Mouse (Mus musculus): ENCODE results near the gene Anapc15.
A peak's percentile ranks its signal among the peaks of the same experiment; 100 is the strongest.
"Not testable (repeated sequence)": the region's sequence is repeated elsewhere in the genome, so short reads cannot be mapped to it uniquely, and the experiment has no call there.

The Anapc15 gene

DNA sequence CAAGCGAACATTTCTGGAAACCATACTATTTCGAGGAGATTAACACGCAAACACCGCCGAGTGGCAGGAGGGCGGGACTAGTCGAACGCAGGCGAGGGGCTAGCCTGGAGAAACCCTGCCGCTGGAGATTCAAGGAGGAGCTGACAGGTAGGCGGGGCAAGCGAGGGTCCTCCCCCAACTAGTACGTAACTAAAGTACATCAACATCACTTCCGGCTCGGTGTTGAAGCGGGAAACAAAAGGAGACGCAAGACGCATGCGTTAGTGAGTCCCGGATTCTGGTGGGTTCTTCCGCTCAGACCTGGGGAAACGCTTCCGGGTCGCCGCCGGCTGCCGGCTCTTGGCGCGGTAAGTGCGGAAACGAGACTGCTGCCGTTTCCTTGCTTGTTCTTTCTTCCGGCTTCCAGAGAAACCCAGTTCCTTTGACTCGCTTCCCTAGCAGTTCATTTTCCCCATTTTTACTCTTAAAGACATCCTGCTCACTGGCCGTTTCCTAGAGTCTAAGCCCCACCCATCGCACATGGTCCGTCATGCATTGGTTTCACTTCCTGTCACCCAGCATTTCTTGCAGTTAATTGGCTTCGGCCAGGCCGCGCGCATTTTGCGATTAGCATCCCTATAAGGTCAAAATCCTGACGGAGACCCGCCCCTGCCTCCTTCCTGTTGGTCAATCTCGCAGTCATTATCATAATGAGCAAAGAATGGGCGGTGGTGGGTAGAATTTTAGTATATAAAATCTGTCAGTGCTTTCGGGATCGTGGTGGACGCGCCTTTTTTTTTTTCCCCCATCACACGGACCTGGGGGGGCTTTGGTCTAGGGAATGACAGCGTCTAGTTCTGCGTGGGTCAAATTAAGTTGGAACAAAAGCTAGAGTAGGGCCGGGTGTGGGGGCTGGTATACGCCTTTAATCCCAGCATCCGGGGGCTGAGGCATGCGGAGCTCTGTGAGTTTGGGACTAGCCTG is 32.9 kb downstream of the Anapc15 start:
- peak; percentile 94 to 96 for DNase-seq (ENCODE audit: low spot score in 2 of 2)

DNA sequence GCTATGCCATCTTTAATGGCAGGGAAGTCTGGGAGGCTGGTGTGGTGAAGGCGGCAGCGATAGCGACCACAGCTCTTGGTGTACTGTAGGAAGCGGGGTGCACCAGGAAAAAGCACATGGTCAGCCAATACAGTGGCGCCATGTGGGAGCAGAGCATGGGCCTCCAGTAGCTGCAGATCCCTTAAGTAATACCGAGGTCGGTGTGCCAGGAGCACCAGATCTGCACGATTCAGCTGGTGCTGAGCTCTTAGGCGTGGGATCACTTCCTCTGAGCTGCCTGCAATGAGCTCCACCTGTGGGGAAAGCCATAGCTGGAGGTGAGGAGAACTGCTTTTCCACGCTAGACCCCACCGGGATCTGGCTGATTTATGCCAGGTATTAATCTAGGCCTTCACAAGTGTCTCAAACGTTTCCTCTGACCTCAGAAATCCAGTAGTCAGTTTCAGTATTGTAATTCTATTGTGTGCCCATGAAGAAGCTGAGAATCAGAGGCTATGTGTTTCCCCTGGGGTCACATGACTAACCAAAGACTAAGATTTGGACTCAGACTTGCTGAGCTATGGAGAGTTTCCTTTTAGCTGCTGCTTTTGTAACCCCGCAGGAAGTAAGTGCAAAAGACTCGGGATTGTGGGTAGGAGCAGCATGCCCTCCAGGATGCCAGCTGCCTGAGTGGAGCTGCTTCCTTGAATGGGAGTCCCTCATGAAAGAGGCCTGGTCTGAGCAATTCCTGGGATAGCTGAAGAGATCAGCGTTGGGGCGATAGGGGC is 37.0 kb downstream of the Anapc15 start:
- no peak for DNase-seq (ENCODE audit: low spot score in 2 of 2)

DNA sequence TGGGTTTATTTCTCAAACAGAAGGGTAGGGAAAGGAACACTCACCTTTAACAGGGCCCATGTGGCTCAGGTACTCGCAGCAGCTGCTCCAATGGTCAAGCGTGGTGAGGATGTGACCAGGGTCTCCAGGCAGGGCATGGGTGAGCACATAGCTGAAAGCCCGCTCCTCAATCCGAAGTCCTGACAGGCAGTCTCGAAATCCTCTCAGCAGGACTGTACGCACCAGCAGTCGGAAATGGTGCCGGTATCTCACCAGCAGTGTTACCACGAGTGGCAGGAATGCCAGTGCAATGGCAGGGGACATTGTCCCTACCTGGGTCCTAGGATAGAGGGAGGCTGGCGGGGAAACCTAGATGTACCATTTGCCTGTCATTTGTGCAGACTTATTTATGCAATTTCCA is 38.5 kb downstream of the Anapc15 start:
- no peak for DNase-seq (ENCODE audit: low spot score in 2 of 2)

DNA sequence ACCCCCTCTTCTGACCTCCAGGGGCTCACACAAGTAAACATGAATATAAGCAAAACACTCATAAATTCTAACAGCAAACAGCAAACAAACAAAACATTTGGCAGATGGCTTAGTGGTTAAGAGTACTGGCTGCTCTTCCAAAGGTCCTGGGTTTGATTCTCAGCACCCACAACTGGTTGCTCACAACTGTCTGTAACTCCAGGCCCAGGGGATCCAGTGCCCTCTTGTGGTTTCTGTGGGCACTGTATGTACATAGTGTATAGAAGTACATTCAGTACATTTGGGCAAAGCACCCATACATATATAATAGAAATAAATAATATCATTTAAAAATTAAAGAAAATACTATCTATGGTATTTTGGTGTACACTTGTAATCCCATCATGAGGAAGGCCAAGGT is 39.3 kb downstream of the Anapc15 start:
- DNase-seq (ENCODE audit: low spot score in 2 of 2) = no peak

DNA sequence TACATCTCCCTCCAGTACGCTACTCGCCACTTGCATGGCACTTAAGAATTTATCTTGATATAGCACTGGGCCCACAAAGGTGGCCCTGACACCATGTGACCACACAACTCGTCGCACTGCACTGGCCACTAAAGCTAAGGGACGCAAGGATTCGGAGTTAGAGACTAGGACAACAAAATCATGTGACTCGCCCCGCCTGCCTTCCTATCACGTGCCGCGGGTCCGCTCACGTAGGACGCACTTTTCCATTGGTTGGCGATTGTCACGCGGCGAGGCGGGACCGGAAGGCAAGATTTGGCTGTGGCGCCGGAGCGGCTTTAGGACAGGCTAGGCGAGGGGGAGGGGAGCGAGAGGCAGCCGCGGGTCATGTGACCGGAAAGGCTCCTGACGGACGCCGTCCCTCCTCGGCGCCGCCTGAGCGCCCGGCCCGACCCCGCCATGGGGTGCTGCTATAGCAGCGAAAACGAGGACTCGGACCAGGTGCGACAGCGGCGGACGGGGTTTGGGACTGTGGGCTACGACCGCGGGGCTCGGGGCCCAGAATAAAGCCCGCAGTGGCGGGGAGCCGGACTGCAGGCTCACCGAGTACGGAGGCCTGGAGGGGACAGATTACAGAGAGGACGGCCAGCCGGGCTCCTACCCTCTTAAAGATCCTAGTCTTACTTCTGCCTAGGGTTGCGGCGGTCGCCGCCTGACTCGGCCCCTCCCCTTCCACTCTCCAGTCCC is 42.2 kb downstream of the Anapc15 start, which contains the start of gene Lamtor1:
Gene Lamtor1 (plus strand): TSS at position 344 of the 726 bp plus-strand sequence.
- DNase-seq (ENCODE audit: low spot score in 2 of 2) = peak; percentile 93 to 95

DNA sequence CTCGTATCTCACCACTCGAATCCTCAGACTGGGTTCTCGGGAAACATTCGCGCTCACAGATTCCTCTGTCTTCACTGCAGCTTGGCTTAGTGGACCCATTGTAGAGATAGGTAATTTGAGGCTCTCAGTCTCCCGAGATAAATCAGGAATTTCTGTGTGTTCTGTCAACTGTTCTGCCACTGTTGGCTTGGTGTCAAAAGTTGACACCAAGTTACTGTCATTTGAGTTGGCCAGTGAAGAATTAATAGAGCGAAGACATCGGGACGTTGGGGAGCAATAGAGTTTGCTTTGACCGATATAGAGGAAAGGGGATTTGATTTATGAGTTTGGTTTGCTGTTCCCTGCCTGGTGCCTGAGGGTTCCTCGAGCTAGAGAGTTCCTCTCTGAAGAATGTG is 42.8 kb downstream of the Anapc15 start, which contains the start of gene Tomt:
Gene Tomt (minus strand): TSS at position 73 of the 395 bp plus-strand sequence.
- DNase-seq (ENCODE audit: low spot score in 2 of 2) = no peak

DNA sequence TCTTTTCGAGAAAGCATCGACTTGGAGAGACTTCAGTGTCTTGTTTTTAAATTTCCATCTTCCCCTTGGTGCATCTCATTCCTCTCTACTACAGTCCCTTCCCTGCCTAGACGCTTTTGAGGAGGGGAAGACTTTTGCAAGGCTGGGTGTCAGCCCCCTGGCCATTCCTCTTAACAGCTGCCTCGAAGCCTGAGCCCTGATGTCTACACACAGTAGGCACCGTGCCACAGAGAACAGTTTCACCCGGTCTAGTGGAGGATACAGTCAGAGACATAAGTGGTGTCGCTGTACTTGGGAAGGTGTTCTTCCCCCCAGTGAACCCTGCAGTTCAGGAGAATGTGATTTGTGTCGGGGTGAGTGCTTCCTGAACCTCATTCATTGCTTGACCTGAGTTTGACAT is 43.2 kb downstream of the Anapc15 start:
- DNase-seq (ENCODE audit: low spot score in 2 of 2) = no peak

DNA sequence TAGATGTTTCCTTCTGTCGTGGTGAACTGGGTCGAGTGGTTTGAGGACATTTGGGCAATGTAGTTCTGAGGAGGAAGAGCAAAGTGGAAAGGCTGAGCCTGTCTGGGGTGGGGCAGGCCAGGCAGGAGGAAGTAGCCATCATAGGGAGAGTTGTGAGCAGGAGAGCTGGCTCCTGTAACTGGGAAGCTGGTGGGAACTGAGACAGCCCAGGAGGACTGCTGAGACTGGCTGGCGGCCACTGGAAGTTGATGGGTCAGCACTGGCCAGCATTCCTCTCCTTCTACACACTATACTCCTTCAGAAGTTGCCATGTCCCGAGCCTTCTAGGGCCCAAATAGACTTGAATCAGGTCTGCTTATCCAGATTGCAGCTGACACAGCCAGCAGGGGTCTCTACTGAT is 44.9 kb downstream of the Anapc15 start:
- no peak for DNase-seq (ENCODE audit: low spot score in 2 of 2)

DNA sequence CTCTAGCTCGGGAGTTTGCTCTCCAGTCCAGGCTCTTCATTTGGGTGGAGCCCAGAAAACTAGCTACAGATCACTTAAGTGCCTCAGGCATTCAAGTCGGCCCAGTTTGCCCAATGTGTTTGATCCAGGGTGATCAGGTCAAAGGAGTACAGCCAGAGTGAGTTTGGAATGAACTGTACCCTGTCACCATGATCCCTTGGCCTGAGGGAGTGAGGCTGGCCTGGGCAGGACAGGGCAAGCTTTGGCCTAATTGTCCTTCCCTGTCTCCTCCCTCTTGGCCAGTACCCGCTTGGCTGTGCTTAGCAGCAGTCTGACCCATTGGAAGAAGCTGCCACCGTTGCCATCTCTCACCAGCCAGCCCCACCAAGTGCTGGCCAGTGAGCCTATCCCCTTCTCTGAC is 46.6 kb downstream of the Anapc15 start:
- no peak for DNase-seq (ENCODE audit: low spot score in 2 of 2)

DNA sequence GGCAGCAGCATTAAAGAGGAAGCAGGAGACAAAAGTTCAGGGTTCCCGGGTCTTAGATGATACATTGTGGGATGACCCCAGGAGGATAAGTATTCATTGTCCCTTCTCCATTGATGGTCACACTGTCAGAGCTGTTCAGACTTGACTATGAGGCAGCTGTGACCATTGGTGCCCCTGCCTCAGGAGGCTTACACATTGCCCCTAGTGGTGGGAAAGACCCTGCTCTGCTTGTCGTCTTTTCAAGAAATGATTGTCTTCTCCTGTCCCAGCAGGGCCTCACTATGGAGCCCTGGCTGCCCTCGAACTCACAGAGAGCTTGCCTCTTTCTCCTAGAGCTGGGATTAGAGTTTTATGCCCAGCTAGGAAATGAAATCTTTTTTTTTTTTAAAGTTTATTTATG is 48.5 kb downstream of the Anapc15 start:
- DNase-seq (ENCODE audit: low spot score in 2 of 2) = no peak

DNA sequence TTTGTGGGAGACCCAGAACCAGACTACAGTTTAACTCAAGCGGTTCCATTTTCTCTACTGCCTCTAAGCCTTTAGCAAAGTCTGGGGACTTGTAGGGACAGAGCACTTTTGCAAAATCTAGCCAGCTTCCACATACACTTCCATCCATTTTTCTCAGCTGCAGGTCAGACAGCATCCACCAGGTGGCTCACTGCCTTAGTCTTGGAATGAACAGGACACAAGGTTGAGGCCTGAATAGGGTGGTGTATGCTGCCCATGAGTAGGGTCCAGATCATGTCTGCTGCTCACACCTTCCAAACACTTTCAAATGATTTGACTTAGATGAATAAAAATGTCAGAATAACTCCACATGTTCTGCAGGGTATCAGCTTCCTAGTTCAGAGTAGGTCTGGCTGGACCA is 54.6 kb downstream of the Anapc15 start:
- peak in 1 of 2 experiments; percentile 47 for DNase-seq (ENCODE audit: low spot score in 2 of 2)

DNA sequence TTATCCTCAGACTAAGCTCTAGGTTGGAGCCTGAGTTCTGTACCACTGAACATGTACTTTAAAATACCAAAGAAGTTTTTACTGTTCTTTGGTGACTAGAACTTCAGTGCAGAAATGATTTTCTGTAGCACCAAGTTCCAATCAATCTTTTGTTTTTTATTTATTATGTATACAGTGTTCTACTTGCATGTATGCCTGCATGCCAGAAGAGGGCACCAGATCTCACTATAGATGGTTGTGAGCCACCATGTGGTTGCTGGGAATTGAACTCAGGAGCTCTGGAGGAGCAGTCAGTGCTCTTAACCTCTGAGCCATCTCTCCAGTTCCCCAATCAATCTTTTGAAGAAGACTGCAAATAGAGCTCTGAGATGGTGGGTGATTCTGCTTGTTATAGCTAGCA is 62.4 kb downstream of the Anapc15 start:
- DNase-seq (ENCODE audit: low spot score in 2 of 2) = not testable (repeated sequence)

DNA sequence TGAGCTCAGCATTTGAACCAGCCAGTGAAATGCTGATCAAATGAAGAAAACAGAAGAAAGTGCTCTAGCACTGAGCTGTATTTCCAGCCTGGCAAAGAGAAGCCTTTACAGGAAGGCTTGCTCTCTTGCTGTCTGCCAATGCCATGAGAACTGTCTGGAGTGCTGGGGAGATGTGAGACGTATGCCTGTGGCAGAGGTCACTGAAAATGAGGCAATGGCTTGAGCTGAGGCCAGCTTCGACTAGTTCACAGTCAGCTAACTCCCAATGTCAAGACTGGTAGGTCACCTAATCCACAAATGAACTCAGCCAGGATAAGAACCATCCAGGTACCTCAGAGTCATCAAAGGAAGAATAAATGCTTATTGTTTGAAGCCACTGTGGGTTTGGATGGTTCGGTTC is 64.6 kb downstream of the Anapc15 start:
- DNase-seq (ENCODE audit: low spot score in 2 of 2) = no peak

DNA sequence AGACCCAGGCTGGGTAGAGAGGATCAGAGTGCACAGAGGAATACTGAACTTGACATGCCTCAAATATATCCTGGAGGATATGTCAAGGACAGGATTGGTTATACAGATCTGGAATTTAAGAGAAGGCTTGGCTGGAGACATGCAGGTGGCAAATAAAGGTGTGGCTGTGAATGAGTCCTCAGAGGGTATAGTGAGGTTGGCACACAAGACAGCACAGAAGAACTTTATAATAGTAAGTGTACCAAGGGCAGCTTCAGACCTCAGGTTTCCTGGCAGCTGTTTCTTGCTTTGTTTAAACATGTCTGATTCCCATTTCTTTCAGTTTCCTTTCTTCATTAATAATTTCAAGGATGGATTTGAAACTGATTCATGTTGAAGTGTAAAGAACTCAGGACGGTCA is 69.0 kb downstream of the Anapc15 start:
- DNase-seq (ENCODE audit: low spot score in 2 of 2) = no peak

DNA sequence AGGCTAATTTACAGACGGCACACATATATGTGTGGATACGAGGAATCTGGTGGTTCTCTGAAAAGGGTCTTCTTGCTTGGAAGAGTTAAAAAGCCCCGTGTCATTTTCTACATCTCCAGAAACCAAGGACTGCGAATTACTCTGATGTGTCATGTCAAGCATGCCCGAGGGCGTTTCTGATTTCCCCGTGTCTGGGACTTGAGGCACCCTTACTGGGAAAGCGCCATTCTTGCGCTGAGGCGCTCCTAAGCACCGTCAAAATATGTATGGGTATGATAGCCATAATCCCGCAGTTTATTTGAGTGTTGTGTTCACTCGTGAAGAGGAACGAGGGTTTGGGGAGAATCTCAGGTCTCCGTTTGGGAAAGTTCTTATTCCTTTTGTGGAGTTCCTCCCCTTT is 69.8 kb downstream of the Anapc15 start:
- DNase-seq (ENCODE audit: low spot score in 2 of 2) = peak; percentile 14 to 17

DNA sequence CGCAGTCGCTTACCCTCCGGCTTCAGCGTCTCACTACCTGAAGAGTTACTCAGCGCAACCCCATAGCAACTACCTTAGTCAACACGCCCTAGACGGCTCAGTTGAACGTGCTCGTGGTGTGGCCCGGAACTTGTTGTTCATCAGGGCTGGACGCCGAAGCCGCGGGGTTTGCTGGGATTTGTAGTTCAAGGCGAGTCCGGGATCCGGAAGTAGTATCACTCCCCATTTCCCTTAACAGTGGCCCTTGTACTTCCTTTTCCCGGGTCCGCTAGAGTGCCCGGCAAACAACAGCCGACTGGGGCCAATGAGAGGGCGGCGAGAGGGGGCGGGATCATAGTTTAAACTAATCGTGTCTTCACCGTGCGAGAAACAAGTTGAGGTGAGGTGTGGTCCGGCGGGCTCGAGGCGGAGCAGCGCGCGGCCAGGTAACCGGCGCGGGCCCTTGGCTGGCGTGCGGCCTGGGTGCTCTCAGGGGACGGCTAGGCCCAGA is 70.3 kb downstream of the Anapc15 start, which contains the start of the genes Lrrc51 and Numa1:
Gene Lrrc51 (minus strand): TSS at position 145 of the 490 bp plus-strand sequence.
Gene Numa1 (plus strand): TSS at position 361 of the 490 bp plus-strand sequence.
- DNase-seq (ENCODE audit: low spot score in 2 of 2) = peak; percentile 93 to 94

DNA sequence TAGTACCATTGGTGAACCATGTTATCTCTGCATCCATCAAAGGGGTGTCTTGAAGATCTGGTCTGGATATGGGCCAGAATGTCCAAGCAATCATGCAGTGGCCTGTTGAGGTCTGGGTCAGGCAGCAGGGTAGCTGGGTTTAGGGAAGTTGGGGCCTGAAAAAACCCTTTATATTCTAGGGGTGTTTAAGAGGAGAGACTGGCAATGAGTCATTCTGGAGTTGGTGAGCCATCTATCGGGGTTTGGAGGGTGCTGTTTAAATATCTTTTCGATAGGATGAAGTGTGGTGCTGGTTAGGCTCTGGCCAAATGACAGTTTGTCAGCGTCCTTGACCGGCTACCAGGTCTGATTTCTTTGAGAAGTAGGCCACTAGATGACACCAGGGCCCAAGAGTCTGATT is 72.4 kb downstream of the Anapc15 start:
- no peak for DNase-seq (ENCODE audit: low spot score in 2 of 2)

DNA sequence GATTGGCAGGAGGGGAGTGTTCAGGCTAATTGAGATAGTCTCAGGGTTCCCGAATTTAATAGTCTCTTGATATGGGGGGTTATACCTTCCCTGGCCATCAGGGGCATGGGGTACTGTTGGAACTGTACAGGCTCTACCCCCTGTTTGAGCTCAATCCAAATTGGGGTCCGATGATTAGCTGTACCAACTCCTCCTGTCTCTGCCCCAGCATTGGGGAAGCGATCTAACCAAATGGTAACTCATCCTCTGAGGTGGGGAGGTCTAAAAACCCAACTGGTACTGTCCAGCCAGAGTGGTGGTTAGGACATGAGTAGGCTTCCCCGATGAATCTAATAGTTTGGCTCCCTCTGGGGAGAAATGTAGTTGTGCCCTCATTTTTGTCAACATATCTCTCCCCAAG is 73.5 kb downstream of the Anapc15 start:
- DNase-seq (ENCODE audit: low spot score in 2 of 2) = no peak

DNA sequence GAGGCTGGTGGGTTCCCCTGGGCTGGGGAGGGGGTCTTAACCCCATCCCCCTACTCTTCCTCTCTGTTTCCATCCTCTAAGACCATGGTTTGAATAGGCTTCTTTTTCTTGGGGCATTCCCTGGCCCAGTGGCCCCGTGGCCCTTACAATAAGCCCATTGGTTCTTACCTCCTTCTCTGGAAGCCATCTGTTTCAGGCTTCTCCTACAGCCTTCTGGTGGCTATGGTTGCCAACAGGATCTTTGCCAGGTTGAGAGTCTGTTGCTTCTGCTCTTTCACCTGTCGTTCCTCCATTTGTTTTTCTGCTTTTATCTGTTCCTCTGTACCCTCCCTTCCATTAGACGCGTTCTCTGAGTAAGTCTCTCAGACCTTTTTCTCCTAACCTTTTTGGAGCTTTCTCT is 74.1 kb downstream of the Anapc15 start:
- no peak for DNase-seq (ENCODE audit: low spot score in 2 of 2)

DNA sequence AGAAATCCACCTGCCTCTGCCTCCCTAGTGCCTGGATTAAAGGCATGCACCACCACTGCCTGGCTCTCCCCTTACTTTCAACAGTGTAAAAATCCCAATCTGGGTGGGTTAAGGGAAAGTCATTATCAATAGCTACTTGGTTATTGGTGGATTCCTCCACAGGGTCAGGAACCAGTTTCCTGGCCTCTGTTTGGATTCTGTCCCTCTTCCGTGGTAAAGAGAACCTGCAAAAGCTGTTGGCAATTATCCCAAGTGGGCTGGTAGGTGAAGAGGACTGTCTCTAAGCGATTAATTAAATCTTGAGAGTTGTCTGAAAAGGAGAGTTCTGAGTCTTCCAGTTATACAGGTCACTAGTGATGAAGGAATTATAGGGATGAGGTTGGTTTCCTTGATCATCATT is 74.8 kb downstream of the Anapc15 start:
- DNase-seq (ENCODE audit: low spot score in 2 of 2) = no peak

DNA sequence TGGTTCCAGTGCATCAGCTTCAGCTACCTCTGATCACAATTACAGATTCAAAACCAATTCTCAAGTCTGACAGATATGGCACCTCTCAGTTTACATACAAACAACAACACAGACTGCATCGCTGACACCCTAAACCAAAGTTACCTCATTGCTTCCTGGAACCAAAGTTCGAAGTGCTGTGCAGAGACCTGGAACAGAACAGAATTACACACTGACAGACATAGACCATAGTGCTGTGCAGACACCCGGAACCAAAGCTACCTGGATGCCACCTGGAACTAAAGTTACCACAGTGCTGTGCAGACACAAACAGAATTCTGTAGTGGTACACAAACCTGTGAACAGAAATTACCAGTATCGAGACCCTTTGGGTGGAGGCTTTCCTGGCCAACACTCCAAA is 76.2 kb downstream of the Anapc15 start:
- no peak for DNase-seq (ENCODE audit: low spot score in 2 of 2)

DNA sequence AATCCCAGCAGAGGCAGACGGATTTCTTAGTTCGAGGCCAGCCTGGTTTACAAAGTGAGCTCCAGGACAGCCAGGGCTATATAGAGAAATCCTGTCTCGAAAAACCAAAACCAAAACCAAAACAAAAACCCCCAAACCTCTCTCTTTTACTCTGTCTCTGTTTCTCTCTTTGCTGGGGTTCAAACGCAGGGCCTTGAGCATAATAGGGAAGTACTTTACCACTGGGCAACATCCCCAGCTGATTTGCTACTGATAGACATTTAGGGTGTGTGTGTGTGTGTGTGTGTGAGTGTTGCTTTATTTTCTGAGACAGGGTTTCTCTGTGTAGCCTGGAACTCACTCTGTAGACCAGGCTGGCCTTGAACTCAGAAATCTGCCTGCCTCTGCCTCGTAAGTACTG is 85.5 kb downstream of the Anapc15 start:
- DNase-seq (ENCODE audit: low spot score in 2 of 2) = not testable (repeated sequence)

All from thymus, postnatal 10 days (tissue).